Mouse (Mus musculus) macrophage (primary cell): ENCODE measurements at regions not wholly inside any gene's neighbourhood (a gene's known extent, or its start where the extent isn't known, plus 50 kb on each side); places are given as distances from the start of the nearest gene placed in this dataset.

Source experiments
- H3K27ac ChIP-seq: fragments of 350-480 bp; formaldehyde crosslinking; 2 replicates; pipeline ENCODE4 v1.9.0; 2021
- H3K36me3 ChIP-seq: fragments of 350-480 bp; formaldehyde crosslinking; 2 replicates; pipeline ENCODE4 v1.9.0; 2021; ENCODE audit errors: inconsistent target
- H3K4me3 ChIP-seq: fragments of 350-480 bp; formaldehyde crosslinking; 2 replicates; pipeline ENCODE4 v1.9.0; 2021; ENCODE audit errors: inconsistent target
- H3K79me2 ChIP-seq: fragments of 350-480 bp; formaldehyde crosslinking; 2 replicates; pipeline ENCODE4 v1.9.0; 2021; ENCODE audit errors: inconsistent target
- WGBS: methylation state at CpG from one replicate; pipeline ENCODE4 v1.1.7; 2026; ENCODE audit warnings: inconsistent platforms; ENCODE audit not compliant: missing documents; 5-methylcytosine and 5-hydroxymethylcytosine counted together

- no peaks in the 10 kb centered on the region for H3K36me3 ChIP-seq
- no peak overlapping the region for H3K27ac ChIP-seq
- no peaks in the 10 kb centered on the region for H3K79me2 ChIP-seq
- H3K4me3 ChIP-seq = no peak overlapping the region
- WGBS = 92% methylated on average over 3 of the region's 3 CpGs
Measured at GRCm38 (mm10) chr17:84070596-84070995, 117.2 kb downstream of the Zfp36l2 start.

GRCm38 (mm10) chr17:84067102-84067501 lies 120.6 kb downstream of the Zfp36l2 start:
- 95% methylated on average over 26 of the region's 26 CpGs for WGBS
- no peak overlapping the region for H3K27ac ChIP-seq

DNA sequence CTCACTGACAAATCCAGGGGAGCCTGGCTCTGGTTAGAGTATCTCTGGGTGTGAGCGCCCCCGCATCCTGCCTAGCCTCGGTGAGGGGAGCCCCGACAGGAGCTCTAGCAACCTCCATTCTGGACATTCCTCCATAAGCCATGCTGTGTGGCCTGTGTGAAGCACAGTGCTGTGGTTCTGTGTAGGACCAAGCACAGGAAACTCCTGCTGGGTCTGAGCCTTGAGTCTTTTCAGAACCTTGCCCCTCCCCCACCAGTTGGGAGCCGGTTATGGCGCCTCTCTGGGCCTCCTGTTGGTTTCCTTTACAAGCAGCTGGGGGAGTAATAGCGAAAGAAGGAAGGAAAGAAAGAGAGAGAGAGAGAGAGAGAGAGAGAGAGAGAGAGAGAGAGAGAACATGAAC lies 124.0 kb downstream of the Zfp36l2 start:
- Histone ChIP-seq H3K36me3 (no peaks in the 10 kb centered on the region), H3K79me2 (no peaks in the 10 kb centered on the region), H3K27ac (no peak overlapping the region), H3K4me3 (no peak overlapping the region)
- WGBS = 58% methylated on average over 7 of the region's 7 CpGs

More at GRCm38 (mm10) chr17:84067102-84067501, 120.6 kb downstream of the Zfp36l2 start:
- Histone ChIP-seq H3K4me3 (no peak overlapping the region), H3K36me3 (no peaks in the 10 kb centered on the region), H3K79me2 (no peaks in the 10 kb centered on the region)

DNA sequence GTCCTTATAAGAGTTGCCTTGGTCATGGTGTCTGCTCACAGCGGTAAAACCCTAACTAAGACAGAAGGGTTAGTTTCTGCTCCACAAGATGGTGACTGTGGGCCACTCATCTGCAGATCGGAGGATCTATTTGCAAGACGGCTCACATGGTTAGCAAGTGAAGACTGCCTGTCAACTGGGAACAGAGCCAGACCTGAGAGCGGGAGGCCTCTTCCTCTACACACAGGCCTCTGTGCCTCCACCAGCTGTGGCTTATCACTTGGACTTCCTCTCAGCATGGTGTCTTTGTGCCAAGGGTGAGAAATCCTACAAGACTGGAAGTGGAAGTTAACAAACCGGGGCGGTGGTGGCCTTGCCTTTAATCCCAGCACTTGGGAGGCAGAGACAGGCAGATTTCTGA lies 126.1 kb downstream of the Zfp36l2 start:
- 15% methylated on average over 6 of the region's 6 CpGs for WGBS
- peak overlapping the region; percentile 75 for H3K27ac ChIP-seq
- H3K4me3 ChIP-seq = no peak overlapping the region
- H3K79me2 ChIP-seq = no peaks in the 10 kb centered on the region
- H3K36me3 ChIP-seq = no peaks in the 10 kb centered on the region

DNA sequence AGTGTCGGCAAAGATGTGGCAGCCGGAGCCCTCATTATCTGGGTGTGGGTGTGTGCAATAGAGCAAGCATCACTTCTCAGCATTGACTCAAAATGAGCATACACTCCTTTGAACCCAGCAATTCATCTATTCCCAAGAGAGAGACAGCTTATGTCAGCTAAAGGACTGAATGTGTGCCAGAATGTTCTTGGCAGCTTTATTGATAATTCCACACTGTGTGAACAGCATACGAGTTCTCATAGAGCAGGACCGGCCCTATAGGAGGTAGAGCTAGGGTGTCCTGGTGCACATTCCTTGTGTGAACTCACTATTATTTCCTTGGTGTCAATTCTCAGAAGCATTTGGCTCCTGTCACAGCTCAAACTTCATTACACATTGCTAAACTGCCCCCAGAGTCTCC lies 131.3 kb downstream of the Zfp36l2 start:
- Histone ChIP-seq H3K4me3 (no peak overlapping the region), H3K36me3 (no peaks in the 10 kb centered on the region), H3K79me2 (no peaks in the 10 kb centered on the region), H3K27ac (peak overlapping the region; percentile 97)
- 96% methylated on average over 4 of the region's 4 CpGs for WGBS

- no peaks in the 10 kb centered on the region for H3K36me3 ChIP-seq
- no peaks in the 10 kb centered on the region for H3K79me2 ChIP-seq
- no peak overlapping the region for H3K27ac ChIP-seq
- WGBS = 87% methylated on average over 8 of the region's 8 CpGs
- no peak overlapping the region for H3K4me3 ChIP-seq
Measured at GRCm38 (mm10) chr17:84052437-84052836, 135.3 kb downstream of the Zfp36l2 start.

DNA sequence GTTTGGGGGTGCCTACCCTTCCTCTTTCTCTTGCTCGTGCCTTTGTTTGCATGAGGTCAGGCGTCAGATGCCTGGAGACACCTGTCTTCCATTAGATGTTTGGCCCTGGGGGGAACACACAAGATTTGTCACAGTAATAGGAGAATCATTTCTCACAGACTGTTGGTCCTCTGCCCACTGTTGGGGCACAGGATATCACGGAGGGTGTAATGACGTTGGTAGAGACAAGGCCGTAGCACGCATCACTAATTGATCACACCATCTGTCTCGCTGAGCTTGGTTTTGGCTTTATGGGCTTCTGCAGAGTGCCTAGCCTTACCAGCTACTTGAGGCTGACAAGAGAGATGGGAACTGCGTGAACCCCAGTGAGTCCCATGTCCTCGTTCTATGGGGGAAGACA lies 136.5 kb downstream of the Zfp36l2 start:
- WGBS = 88% methylated on average over 9 of the region's 9 CpGs
- Histone ChIP-seq H3K36me3 (no peaks in the 10 kb centered on the region), H3K79me2 (no peaks in the 10 kb centered on the region), H3K27ac (no peak overlapping the region), H3K4me3 (no peak overlapping the region)

- Histone ChIP-seq H3K79me2 (no peaks in the 10 kb centered on the region), H3K36me3 (no peaks in the 10 kb centered on the region), H3K27ac (no peak overlapping the region), H3K4me3 (no peak overlapping the region)
- 88% methylated on average over 6 of the region's 6 CpGs for WGBS
Measured at GRCm38 (mm10) chr17:84048533-84048932, 139.2 kb downstream of the Zfp36l2 start.

DNA sequence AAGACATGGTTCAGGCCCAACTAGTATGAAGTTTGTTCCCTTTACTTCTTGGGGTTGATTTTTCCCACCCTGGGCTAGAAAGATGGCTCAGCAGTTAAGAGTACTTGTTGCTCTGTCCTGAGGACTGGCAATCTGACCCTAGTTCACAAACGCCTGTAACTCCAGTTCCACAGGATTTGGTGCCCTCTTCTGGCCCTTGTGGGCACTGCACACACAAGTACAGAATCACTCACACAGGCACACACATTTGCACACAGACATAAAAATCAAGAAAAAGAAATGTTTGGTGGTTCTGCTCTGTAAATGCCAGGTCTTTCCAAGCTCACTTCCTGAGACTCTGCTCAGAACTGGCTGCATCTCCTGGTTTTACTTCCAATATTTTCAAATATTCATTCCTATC lies 140.2 kb downstream of the Zfp36l2 start:
- H3K79me2 ChIP-seq = no peaks in the 10 kb centered on the region
- no peak overlapping the region for H3K27ac ChIP-seq
- H3K36me3 ChIP-seq = no peaks in the 10 kb centered on the region
- H3K4me3 ChIP-seq = no peak overlapping the region
- 100% methylated on average over 1 of the region's 1 CpGs for WGBS

DNA sequence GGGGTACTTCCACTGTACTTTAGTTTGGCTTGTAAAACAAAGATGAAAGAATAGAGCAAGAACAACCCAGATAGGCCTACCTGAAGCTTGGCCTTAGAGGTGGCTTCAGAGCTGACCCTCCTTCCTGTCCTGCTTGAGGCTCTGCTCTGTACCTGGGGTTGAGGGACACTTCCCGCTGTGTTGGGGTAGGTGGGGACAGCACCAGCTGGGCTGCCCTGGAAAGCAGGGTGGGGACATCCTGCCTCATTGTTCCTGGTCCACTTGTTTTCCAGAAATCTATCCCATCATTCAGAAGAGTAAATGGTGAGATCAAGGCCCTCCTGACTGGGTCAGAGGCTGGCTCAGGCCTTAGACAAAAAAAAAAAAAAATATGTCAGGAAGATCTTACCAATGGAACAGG lies 141.9 kb downstream of the Zfp36l2 start:
- WGBS = 91% methylated on average over 1 of the region's 1 CpGs
- Histone ChIP-seq H3K27ac (no peak overlapping the region), H3K36me3 (no peaks in the 10 kb centered on the region), H3K79me2 (no peaks in the 10 kb centered on the region), H3K4me3 (no peak overlapping the region)

DNA sequence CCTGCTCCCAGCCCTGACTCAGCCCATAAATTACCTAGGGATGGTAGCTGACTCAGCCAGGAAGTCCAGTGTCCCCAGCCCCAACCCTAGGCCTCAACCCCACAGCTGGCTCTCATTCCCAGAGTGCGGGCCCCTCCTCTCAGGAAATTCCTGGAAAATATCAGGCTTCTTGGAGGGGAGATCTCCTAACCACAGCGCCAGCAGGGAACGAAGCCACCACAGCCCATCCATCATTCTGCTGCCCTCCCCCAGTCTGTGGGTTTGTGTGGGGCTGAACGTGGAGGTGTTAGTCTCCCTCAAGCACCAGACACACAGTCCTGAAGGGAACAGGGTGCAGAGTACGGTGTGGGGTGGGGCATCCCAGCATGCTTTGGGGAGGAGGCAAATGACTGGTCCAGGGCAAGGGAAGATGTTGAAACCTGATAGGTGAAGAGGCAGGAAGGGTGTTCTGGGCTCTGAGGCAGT lies 143.2 kb downstream of the Zfp36l2 start:
- Histone ChIP-seq H3K36me3 (no peaks in the 10 kb centered on the region), H3K79me2 (no peaks in the 10 kb centered on the region), H3K4me3 (no peak overlapping the region), H3K27ac (no peak overlapping the region)
- WGBS = 75% methylated on average over 5 of the region's 5 CpGs

- Histone ChIP-seq H3K79me2 (no peaks in the 10 kb centered on the region), H3K27ac (no peak overlapping the region), H3K4me3 (no peak overlapping the region), H3K36me3 (no peaks in the 10 kb centered on the region)
- 37% methylated on average over 2 of the region's 2 CpGs for WGBS
Measured at GRCm38 (mm10) chr17:84043102-84043501, 144.6 kb downstream of the Zfp36l2 start.

DNA sequence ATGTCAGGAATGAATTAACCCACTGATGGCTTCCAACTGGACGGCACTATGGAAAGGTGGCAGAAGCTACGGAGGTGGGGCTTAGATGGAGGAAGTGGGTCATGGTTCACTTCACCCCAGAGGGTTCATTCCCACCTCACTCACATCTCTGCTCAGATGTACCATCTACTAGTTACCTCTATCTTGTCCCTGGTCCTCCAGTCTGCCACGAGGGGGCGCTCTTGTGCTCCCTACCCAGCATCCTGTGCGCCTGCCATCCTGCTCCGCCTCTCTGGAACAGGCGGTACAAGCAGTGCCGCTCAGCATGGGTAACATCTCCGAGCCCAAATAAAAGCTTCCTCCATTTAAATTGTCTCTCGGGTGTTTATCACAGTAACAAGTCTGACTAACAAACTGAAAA lies 148.3 kb downstream of the Zfp36l2 start:
- no peak overlapping the region for H3K4me3 ChIP-seq
- WGBS = 89% methylated on average over 10 of the region's 10 CpGs
- no peaks in the 10 kb centered on the region for H3K36me3 ChIP-seq
- H3K27ac ChIP-seq = no peak overlapping the region
- H3K79me2 ChIP-seq = no peaks in the 10 kb centered on the region

DNA sequence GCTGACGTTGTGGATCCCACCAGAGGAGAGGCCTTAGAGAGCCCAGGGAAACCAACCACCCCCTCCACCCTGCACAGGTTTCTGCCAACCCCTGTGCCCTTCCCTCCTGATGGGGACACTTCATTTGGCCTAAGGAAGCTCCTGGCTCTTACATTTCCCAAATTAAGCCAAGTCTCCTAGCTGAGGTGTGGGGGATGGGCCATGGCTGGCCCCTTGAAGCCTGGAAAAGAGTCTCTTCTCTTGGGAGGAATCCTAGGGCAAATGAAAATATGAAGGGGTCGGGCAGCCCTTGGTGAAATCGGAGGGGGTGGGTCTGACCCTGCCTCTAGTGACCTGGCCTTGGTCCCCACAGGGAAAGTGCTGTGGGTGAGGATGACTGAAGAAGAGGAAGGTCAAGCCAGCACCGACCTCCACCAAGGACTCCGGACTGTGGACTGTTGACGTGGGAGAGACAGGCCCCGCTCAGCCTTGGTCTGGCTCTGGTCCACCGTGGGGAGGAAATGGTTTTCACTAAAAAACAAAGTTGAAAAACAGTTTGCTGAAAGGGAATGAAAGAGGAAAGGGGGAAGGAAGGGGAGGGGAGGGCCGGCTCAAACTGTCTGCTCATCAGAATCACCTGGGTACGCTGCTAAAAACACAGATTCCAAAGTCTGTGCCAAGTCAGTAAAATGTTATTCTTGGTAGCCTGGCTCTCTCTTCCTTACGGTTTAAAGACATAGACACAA lies 150.0 kb downstream of the Zfp36l2 start:
- Histone ChIP-seq H3K27ac (no peak overlapping the region), H3K36me3 (no peaks in the 10 kb centered on the region), H3K4me3 (no peak overlapping the region), H3K79me2 (no peaks in the 10 kb centered on the region)
- 52% methylated on average over 11 of the region's 11 CpGs for WGBS

DNA sequence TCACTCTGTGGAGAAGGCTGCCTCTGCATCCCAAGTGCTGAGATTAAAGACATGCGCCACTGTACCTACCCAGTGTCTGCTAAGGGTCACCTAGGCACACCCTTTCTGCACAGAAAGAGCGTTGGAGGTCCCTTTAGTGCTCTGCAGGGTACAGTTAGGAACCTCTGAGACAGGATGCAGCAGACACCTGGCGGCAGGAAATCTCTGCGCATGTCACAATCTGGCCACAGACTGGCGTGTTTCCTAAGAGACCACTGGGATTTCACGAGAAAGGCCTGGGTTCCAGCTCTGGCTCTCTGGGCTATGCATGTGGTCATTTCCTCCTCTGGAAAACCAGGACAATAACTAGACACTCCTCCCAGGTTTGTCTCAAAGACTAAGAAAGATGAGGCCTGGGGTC lies 151.7 kb downstream of the Zfp36l2 start:
- Histone ChIP-seq H3K36me3 (no peaks in the 10 kb centered on the region), H3K4me3 (no peak overlapping the region), H3K79me2 (no peaks in the 10 kb centered on the region), H3K27ac (no peak overlapping the region)
- 57% methylated on average over 6 of the region's 6 CpGs for WGBS

GRCm38 (mm10) chr17:84034801-84035200 lies 152.9 kb downstream of the Zfp36l2 start:
- no peak overlapping the region for H3K4me3 ChIP-seq
- H3K79me2 ChIP-seq = no peaks in the 10 kb centered on the region
- 89% methylated on average over 1 of the region's 1 CpGs for WGBS
- no peaks in the 10 kb centered on the region for H3K36me3 ChIP-seq
- H3K27ac ChIP-seq = peak overlapping the region; percentile 27
